Mouse (Mus musculus) CH12.LX (cell line): Measurements from ENCODE around the gene Rab11fip5. TPM values are rescaled to one million over a fixed set of nuclear protein-coding genes. Genes with fewer than 3 reads are reported as not detected.

Source experiments
- DNase-seq: peaks from one replicate; pipeline ENCODE4 v3.0.0-alpha.2; 2013; ENCODE audit errors: extremely low read depth
- H3K27ac ChIP-seq: 2 replicates; pipeline ENCODE4 v1.5.1; 2012; ENCODE audit warnings: low read depth, mild to moderate bottlenecking, control low read depth, moderate library complexity; ENCODE audit not compliant: insufficient read depth
- H3K27me3 ChIP-seq: replicated peaks from 2 replicates; pipeline ENCODE3; 2012; ENCODE audit warnings: inconsistent platforms
- H3K36me3 ChIP-seq, 2 experiments: replicated peaks in 1 of 2; 2 replicates each; pipeline versions ENCODE3 to v1.6.1; 2012; ENCODE audit warnings: inconsistent platforms in 1 of 2, low read length in 1 of 2, mild to moderate bottlenecking in 1 of 2, mixed read lengths in 1 of 2, moderate library complexity in 1 of 2; ENCODE audit not compliant: control insufficient read depth in 1 of 2, insufficient read depth in 1 of 2
- H3K4me1 ChIP-seq, 2 experiments: 2 replicates each; pipeline ENCODE4 v1.6.1; 2012; ENCODE audit warnings: inconsistent platforms in 1 of 2, moderate library complexity in 1 of 2; ENCODE audit not compliant: insufficient read depth in 2 of 2, control insufficient read depth in 1 of 2
- H3K4me2 ChIP-seq: 2 replicates; pipeline ENCODE4 v1.6.1; 2012; ENCODE audit warnings: low read depth, mild to moderate bottlenecking, control low read depth; ENCODE audit not compliant: poor library complexity, insufficient read depth, severe bottlenecking
- H3K4me3 ChIP-seq, 3 experiments: fragments of 150-350 bp in 1 of 3; sonication (generic) in 1 of 3; replicated peaks in 1 of 3; 2 replicates each; pipeline versions ENCODE3 to v1.5.1; 2011 to 2012; ENCODE audit warnings: low read depth in 2 of 3, low read length in 2 of 3, mild to moderate bottlenecking in 2 of 3, moderate library complexity in 2 of 3, control low read depth in 1 of 3, improper control_type of control experiment in 1 of 3, inconsistent platforms in 1 of 3, mixed read lengths in 1 of 3; ENCODE audit not compliant: poor library complexity in 1 of 3
- H3K79me2 ChIP-seq: replicated peaks from 2 replicates; pipeline ENCODE4 v1.6.1; 2012; ENCODE audit warnings: mild to moderate bottlenecking, moderate library complexity; ENCODE audit not compliant: control insufficient read depth, poor library complexity, insufficient read depth, severe bottlenecking; ENCODE audit errors: extremely low read depth
- H3K9ac ChIP-seq: 2 replicates; pipeline ENCODE4 v1.6.1; 2012; ENCODE audit warnings: low read depth, mild to moderate bottlenecking, control low read depth, moderate library complexity; ENCODE audit not compliant: insufficient read depth
- H3K9me3 ChIP-seq: replicated peaks from 2 replicates; pipeline ENCODE3; 2012; ENCODE audit warnings: low read length, inconsistent platforms, mixed read lengths
- CHD2 ChIP-seq: IDR thresholded peaks from 2 replicates; pipeline ENCODE4 v1.6.1; 2011; ENCODE audit warnings: low read length, improper control_type of control experiment
- E2F4 ChIP-seq: IDR thresholded peaks from 2 replicates; pipeline ENCODE4 v1.6.1; 2011; ENCODE audit warnings: low read depth, low read length, improper control_type of control experiment; ENCODE audit not compliant: insufficient replicate concordance
- EP300 ChIP-seq: IDR thresholded peaks from 2 replicates; pipeline ENCODE4 v1.6.1; 2011; ENCODE audit warnings: low read length, improper control_type of control experiment
- HCFC1 ChIP-seq: IDR thresholded peaks from 2 replicates; pipeline ENCODE4 v1.6.1; 2012; ENCODE audit warnings: low read depth, mild to moderate bottlenecking, inconsistent platforms, low read length, improper control_type of control experiment
- MAFK ChIP-seq: IDR thresholded peaks from 2 replicates; pipeline ENCODE4 v1.6.1; 2011; ENCODE audit warnings: low read length, improper control_type of control experiment; ENCODE audit not compliant: insufficient replicate concordance
- MAX ChIP-seq: IDR thresholded peaks from 2 replicates; pipeline ENCODE4 v1.6.1; 2011; ENCODE audit warnings: low read length, improper control_type of control experiment
- MAZ ChIP-seq: IDR thresholded peaks from 2 replicates; pipeline ENCODE4 v1.6.1; 2012; ENCODE audit warnings: low read depth, mild to moderate bottlenecking, inconsistent platforms, low read length, improper control_type of control experiment, moderate library complexity
- MEF2A ChIP-seq: IDR thresholded peaks from 2 replicates; pipeline ENCODE4 v1.6.1; 2014; ENCODE audit warnings: low read depth, mild to moderate bottlenecking, inconsistent platforms, low read length, improper control_type of control experiment, borderline replicate concordance
- MXI1 ChIP-seq: IDR thresholded peaks from 2 replicates; pipeline ENCODE4 v1.6.1; 2011; ENCODE audit warnings: mild to moderate bottlenecking, low read depth, low read length, improper control_type of control experiment
- NELFE ChIP-seq: IDR thresholded peaks from 2 replicates; pipeline ENCODE4 v1.6.1; 2011; ENCODE audit warnings: low read depth, low read length, improper control_type of control experiment
- NRF1 ChIP-seq: IDR thresholded peaks from 2 replicates; pipeline ENCODE4 v1.6.1; 2014; ENCODE audit warnings: low read depth, mild to moderate bottlenecking, inconsistent platforms, low read length, improper control_type of control experiment, moderate library complexity
- PAX5 ChIP-seq: IDR thresholded peaks from 2 replicates; pipeline ENCODE4 v1.6.1; 2012; ENCODE audit warnings: low read length, inconsistent platforms, mixed read lengths
- RAD21 ChIP-seq: IDR thresholded peaks from 2 replicates; pipeline ENCODE4 v1.6.1; 2011; ENCODE audit warnings: low read depth, mild to moderate bottlenecking, low read length, improper control_type of control experiment, moderate library complexity
- RCOR1 ChIP-seq: conservative IDR thresholded peaks from 2 replicates; pipeline ENCODE4 v1.6.1; 2012; ENCODE audit warnings: low read depth, mild to moderate bottlenecking, inconsistent platforms, low read length, improper control_type of control experiment
- SIN3A ChIP-seq: IDR thresholded peaks from 2 replicates; pipeline ENCODE4 v1.6.1; 2012; ENCODE audit warnings: low read length, improper control_type of control experiment, inconsistent platforms
- SMC3 ChIP-seq: IDR thresholded peaks from 2 replicates; pipeline ENCODE4 v1.6.1; 2011; ENCODE audit warnings: low read depth, low read length, improper control_type of control experiment
- TCF12 ChIP-seq: IDR thresholded peaks from 2 replicates; pipeline ENCODE4 v1.6.1; 2014; ENCODE audit warnings: low read depth, mild to moderate bottlenecking, inconsistent platforms, low read length, improper control_type of control experiment
- UBTF ChIP-seq: IDR thresholded peaks from 2 replicates; pipeline ENCODE4 v1.6.1; 2012; ENCODE audit warnings: low read depth, mild to moderate bottlenecking, inconsistent platforms, low read length, improper control_type of control experiment, moderate library complexity
- ZKSCAN1 ChIP-seq: IDR thresholded peaks from 2 replicates; pipeline ENCODE4 v1.6.1; 2012; ENCODE audit warnings: low read depth, inconsistent platforms, low read length, improper control_type of control experiment, borderline replicate concordance
- dilution Hi-C: fragments of 300-500 bp; cut with MboI; formaldehyde crosslinking; loops from 2 replicates; pipeline ENCODE4 v1.14.3; 2020; ENCODE audit warnings: low sequenced_read_pairs; ENCODE audit not compliant: extremely low pct_unique_long_range_greater_than_20kb, extremely low pct_ligation_motif_present
- in situ Hi-C: fragments of 300-500 bp; cut with MboI; formaldehyde crosslinking; loops from 3 replicates; pipeline ENCODE4 v1.14.3; 2019; ENCODE audit warnings: low sequenced_read_pairs, low pct_ligation_motif_present, low pct_unique_long_range_greater_than_20kb, mixed read lengths
- polyA plus RNA-seq: library from polyadenylated mRNA; unstranded; fragments of >175 nt; gene quantifications from 2 replicates; pipeline ENCODE4 v1.2.1, GENCODE M21; 2012; ENCODE audit warnings: low read depth; ENCODE audit not compliant: insufficient read length
- total RNA-seq, 2 experiments: library from RNA; depleted of rRNA; stranded (reverse); fragments of 300-350 nt in 1 of 2; fragments of >200 nt in 1 of 2; gene quantifications; 2 replicates each; pipeline ENCODE4 v1.2.3; 2012 to 2014

Gene Rab11fip5
- total and polyA plus RNA-seq, 3 experiments, result 0.13 to 0.30 (median 0.17) TPM

DNA sequence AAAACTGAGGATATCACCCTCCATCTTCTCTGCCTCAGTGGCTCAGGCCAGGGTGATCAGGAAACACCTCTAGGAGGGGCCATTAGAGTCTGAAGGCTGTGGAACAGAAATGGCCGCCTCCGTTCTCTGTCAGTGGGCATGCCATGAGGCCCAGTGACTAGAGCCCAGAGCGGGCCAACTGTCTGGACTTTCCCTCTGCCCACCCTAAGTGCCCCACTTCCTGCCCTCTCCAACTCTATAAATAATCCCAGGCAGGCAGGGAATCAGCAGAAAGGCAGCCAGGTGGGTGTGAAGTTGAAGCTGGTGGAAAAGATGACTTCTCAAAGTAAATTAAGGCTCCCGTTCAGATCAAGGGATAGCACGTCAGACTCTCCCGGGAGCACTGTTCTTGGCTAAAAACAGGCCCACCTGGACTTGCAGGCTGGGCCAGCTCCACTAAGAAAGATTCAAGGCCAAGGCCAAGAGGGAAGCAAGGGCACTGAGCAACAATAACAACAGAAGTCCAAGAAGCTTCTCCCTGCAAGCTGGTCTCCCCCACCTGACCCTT, 2.5 kb downstream of the Rab11fip5 start:
- in situ Hi-C loops, result no loop called here
- Histone ChIP-seq H3K27ac (no peak overlapping the region), H3K4me2 (no peak overlapping the region), H3K4me3 (no peak overlapping the region), H3K27me3 (peaks cover 90% of the 10 kb centered on the region), H3K4me1 (peaks cover 3 to 8% of the 10 kb centered on the region in 2 experiments), H3K79me2 (no peaks in the 10 kb centered on the region), H3K9me3 (no peaks in the 10 kb centered on the region), H3K36me3 (no peaks in the 10 kb centered on the region), H3K9ac (no peak overlapping the region)
- TF ChIP-seq RCOR1, result no peak
- TF ChIP-seq MAZ, result no peak
- TF ChIP-seq PAX5, result no peak
- TF ChIP-seq UBTF, result no peak
- TF ChIP-seq E2F4, result no peak
- TF ChIP-seq SIN3A, result no peak
- TF ChIP-seq NELFE, result no peak
- no peak for TF ChIP-seq NRF1
- no peak for TF ChIP-seq HCFC1
- TF ChIP-seq CHD2, result no peak
- no peak for TF ChIP-seq RAD21
- TF ChIP-seq MEF2A, result no peak
- TF ChIP-seq MAFK, result no peak
- TF ChIP-seq ZKSCAN1, result no peak
- TF ChIP-seq MXI1, result no peak
- dilution Hi-C loops, result no loop called here
- DNase-seq, result no peak

DNA sequence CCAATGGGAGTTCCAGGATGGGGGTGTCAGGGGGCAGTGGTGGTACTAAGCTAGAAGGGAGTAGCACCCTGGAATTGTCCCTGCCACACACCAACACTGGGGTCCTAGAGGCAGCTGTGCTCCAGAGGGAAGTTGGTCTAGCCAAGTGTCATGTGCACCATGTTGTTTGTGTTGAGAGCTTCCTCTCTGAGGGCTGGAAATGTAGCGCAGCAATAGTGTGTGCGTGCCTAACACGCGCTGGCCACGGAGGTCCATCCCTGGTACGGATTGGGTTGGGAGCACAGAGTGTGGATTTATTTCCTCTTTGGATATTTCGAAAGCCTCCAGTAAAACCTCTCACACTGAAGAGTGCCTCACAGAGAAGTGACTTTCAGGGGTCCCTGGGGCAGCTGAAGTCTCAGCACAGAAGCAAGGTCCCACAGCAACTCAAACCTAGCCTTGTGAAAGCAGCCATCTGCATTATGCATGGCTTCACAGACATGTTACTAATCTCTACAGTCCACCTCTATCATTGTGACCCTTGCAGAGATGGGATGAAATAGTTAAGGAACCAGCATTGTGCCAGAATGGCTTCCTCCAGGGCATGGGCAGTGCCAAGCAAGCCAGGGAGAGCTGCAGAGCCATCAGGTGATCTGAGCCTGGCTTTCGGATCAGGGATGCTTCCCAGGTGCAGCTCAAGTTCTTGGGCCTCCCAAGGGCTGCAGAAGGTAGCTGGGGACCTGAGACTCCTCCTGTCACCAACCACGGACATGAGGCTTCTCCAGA, 3.6 kb downstream of the Rab11fip5 start:
- no peak for TF ChIP-seq SMC3
- no peak for TF ChIP-seq EP300
- no peak for TF ChIP-seq MAZ
- no peak for TF ChIP-seq NRF1
- no peak for TF ChIP-seq E2F4
- no peak for TF ChIP-seq HCFC1
- TF ChIP-seq TCF12, result no peak
- no peak for TF ChIP-seq MAX
- H3K9ac ChIP-seq, result no peak overlapping the region
- peaks cover 90% of the 10 kb centered on the region for H3K27me3 ChIP-seq
- H3K9me3 ChIP-seq, result no peaks in the 10 kb centered on the region
- dilution Hi-C loops (no loop called here), in situ Hi-C loops (no loop called here)
- H3K4me2 ChIP-seq, result no peak overlapping the region
- no peak overlapping the region for H3K27ac ChIP-seq
- H3K79me2 ChIP-seq, result no peaks in the 10 kb centered on the region
- H3K4me3 ChIP-seq, result no peak overlapping the region
- no peak for DNase-seq
- peaks cover 3 to 8% of the 10 kb centered on the region in 2 experiments for H3K4me1 ChIP-seq
- no peaks in the 10 kb centered on the region for H3K36me3 ChIP-seq
